Mouse (Mus musculus) adrenal gland, adult 8-10 months (tissue): Measurements from ENCODE around the gene Nde1. TPM values are rescaled to one million over a fixed set of nuclear protein-coding genes. Genes with fewer than 3 reads are reported as not detected.
"Not testable (repeated sequence)": the region's sequence is repeated elsewhere in the genome, so short reads cannot be mapped to it uniquely, and the experiment has no call there.

Source experiments
- DNase-seq: peaks from one replicate; pipeline ENCODE4 v3.0.0; 2022
- total RNA-seq, 4 experiments: library from RNA; stranded (reverse); gene quantifications; 2 replicates each; pipeline ENCODE4 v1.2.4; 2022

The Nde1 gene
- 10 to 100 TPM; 39.9 to 69.3 (median 52.3) TPM for total RNA-seq

DNA sequence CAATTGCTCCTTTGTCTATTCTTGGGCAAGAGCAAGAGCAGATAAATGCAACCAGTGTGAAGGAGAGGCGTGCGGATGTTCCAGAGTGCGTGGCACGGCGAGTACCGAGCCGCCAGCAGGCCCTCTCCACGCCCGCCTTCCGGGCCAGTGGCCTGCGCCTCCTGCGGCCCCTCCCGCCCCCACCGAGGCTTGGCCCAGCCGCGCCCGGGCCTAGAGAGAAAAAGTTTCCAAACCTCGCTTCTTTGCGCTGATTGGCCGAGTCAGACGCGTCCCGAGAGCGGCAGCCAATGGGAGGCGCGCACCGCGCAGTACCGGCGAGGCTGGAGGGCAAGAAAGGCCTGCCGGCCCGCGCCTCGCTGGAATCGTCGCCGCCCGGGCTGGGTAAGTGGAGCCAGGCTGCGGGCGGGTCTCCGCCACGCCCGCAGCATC, at the start of gene Nde1, which contains the start of gene Marf1:
Gene Nde1, plus strand, starts transcription at position 288 of the 429 bp plus-strand sequence.
Gene Marf1, minus strand, starts transcription at position 364 of the 429 bp plus-strand sequence.
- DNase-seq, result peak; percentile 89

DNA sequence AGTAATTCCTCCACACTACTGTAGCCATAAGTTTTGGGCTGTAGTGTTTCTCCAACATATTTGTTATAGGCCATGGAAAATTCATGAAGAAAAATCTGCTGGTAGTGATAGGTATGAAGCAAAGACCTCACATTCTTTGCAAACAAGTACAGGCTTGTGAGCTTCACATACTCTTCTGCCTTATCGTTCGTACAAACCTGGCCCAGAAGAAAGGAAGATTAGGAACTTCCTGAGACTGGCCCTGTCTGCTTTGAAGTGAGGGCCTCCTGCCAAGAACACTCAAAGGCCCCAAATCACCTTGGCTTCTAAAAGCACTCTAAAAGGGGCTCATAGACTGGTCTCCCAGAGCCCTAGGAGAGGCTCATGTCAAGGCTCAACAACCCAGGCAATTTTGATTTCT, 45.8 kb upstream of the Nde1 start:
- no peak for DNase-seq

DNA sequence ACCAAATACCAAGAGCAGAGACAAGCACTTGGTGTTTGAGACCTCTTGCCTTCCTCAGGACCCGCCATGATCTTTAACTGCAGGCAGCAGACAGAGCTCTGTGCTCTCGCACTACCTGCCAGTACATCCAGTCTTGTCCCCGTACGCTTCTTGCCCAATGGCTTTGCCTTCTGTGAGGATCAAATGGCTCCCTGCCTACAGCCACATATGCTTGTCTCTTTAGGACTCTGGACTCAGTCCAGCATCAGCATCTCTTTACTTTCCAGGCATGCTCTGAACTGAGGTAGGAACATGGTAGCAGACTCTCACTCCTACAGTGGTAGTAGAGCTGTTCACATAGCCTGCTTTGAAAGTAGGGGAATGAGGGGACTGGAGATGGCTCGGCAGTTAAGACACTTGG, 42.1 kb upstream of the Nde1 start:
- DNase-seq, result no peak

GRCm38 (mm10) chr16:14121563-14121962, 41.5 kb upstream of the Nde1 start:
- no peak for DNase-seq

DNA sequence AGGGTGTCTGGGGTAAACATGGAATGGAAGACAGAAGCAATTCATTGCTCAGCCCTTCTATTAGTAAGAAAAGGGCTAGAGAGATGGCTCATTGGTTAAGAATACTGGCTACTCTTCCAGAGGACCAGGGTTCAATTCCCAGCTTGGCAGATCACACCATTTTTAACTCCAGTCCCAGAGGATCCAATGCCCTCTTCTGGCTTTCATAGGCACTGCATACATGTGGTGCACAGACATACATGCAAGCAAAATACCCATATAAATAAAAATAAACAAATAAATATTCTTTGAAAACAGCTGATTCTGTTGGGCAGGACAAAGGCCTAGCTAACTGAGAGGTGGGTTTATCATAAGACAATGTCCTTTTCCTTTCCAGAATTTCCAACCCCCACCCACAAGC, 40.5 kb upstream of the Nde1 start:
- no peak for DNase-seq

GRCm38 (mm10) chr16:14123901-14124300, 39.2 kb upstream of the Nde1 start:
- no peak for DNase-seq

DNA sequence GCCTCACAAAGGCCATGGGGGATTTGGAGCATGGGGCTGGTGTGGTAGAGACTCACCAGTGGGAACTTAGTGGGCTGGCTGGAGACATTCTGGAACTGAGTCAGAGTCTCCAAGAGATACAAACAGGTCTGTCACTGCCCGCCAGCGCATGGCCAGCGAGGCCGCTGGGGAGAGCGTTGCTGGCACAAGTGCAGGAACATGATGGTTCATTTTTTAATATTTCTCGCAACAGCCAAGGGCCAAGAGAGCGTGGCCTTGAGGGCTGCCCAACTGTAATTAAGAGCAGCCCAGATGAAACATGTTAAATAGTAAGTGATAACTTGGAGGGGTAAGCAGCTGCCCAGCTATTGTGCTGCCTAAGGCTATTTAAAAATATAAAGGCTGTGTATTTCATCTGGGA, 38.4 kb upstream of the Nde1 start:
- DNase-seq, result peak; percentile 80

- no peak for DNase-seq
These were observed 37.8 kb upstream of the Nde1 start for GRCm38 (mm10) chr16:14125253-14125652.

- no peak for DNase-seq
These were observed 34.1 kb upstream of the Nde1 start for GRCm38 (mm10) chr16:14128977-14129376.

GRCm38 (mm10) chr16:14130796-14131195, 32.3 kb upstream of the Nde1 start:
- no peak for DNase-seq

- DNase-seq, result no peak
These were observed 31.7 kb upstream of the Nde1 start for GRCm38 (mm10) chr16:14131376-14131775.

GRCm38 (mm10) chr16:14131838-14132237, 31.2 kb upstream of the Nde1 start:
- DNase-seq, result peak; percentile 89

DNA sequence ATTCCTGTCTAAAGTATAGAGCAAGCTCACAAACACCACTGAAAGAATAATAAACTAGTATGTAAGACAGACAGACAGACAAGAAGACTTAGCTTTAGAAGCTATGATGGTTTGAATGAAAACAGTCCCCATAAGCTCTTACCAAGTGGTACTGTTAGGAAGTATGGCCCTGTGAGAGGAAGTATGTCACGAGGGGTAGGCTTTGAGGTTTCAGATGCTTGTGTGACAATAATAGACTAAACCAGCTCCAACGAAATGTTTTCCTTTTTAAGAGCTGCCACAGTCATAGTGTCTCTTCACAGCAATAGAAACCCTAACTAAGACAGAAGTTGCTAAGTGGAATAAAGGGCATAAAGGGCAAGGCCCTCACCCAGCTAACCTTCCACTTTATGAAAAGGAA, 28.1 kb upstream of the Nde1 start:
- DNase-seq, result no peak

DNA sequence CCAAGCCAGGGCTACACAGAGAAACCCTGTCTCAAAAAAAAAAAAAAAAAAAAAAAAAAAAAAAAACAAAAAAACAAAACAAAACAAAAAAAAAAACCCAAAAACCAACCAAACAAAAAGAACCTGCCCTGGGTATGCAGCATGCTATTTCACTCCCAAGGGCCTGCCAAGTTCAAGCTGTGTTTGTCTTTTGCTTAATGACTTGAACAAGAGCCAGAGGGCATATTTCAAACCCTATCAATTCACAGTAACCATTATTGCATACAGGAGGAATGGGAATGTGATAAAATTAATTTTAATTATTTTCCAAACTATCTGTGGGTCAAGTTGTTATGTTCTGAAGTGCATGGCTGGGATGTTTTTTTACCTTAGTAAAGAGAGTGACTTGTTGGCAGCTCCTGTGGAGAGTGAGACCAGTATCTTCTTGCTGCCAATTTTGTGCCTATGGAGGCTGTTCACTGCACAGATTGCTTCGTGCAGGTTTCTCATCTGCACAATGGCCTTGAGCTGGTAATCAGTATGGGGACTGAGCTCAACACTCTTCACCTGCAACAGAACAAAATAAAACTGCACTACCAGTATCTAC, 25.0 kb upstream of the Nde1 start:
- no peak for DNase-seq

DNA sequence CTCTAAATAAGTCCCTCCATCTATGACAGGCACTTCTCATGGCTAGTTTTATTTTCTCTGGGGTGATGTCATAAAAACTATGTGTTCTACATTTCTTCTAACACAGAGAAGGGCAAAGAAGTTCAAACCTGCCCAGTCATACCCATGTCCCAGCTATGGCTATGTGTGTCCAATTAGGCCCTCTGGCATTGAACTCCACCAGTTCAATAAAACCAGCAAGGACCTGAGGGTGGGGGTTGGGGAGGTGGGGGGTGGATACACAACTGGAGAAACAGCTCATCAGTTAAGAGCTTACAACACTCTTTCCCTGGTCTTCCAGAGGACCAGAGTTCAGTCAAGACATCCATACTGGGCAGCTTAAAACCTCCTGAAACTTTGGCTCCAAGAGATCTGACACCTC, 24.0 kb upstream of the Nde1 start:
- DNase-seq, result no peak

GRCm38 (mm10) chr16:14143298-14143697, 19.8 kb upstream of the Nde1 start:
- DNase-seq, result no peak

DNA sequence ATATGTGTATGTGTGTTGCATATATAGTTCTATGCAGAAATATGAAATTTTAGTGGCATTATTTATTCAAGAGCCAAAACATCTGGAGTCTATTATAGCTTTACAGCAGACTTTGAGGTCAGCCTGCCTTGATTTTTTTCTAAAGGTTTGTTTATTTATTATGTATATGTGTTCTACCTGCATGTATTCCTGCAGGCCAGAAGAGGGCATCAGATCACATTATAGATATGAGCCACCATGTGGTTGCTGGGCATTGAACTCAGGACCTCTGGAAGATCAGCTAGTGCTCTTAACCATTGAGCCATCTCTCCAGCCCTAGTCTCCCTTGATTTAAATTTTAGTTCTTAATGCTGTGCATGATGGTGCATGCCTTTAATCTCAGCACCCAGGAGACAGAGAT, 15.4 kb upstream of the Nde1 start:
- DNase-seq, result no peak

DNA sequence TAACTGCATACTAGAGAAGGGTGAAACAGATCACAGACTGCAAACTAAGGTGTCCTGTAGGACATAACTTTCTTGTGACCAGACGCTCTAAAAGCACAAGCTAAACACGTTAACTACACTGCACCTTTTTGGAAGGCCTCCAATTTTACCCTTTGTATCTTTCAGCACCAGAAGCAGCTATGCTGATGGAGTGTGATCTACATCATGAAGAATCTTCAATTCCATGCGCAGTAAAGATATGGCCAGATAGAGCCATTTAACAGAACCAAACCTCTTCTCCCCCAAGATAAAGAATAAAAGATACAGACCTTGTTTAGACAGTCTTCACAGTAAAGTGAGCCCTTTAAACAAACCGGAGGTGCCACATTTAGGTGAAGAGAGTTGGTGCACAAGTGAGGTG, 11.4 kb upstream of the Nde1 start:
- no peak for DNase-seq

DNA sequence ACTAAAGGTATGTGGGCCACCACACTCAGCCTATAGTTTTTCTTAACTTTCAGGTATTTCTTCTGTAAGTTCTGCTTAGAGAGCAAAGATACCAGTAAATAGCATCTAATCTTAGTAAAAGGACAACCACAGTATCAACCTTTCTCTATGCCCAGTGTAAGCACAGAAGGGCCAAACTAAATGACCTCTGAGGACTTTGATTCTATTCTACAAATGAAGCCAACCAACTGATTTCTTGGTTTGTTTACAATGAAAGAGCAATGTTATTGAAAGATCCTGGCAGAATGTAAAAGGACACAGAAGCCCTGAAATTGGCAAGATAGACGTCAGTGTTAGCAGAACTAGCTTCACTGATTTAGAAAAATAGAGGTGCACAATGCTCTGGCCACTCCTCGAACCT, 7.4 kb upstream of the Nde1 start:
- DNase-seq, result not testable (repeated sequence)

DNA sequence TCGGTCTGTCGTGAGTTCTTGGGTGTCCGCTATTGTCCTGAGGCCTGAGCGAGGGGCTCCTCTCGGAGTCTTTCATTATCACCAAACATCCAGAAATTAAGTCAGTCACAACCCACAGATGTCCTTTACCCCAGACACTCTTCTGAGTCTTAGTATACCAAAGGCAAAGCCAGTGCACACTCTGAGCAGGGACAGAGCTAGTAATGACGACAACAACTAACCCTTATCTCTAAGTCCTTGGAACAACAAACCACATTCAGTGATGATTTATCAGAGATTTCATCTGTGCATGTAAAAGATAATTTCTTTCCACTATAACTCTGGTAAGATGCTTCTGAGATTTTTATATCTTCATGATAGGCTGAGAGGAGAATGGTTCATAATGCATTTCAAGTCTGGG, 6.8 kb upstream of the Nde1 start:
- DNase-seq, result peak; percentile 53

DNA sequence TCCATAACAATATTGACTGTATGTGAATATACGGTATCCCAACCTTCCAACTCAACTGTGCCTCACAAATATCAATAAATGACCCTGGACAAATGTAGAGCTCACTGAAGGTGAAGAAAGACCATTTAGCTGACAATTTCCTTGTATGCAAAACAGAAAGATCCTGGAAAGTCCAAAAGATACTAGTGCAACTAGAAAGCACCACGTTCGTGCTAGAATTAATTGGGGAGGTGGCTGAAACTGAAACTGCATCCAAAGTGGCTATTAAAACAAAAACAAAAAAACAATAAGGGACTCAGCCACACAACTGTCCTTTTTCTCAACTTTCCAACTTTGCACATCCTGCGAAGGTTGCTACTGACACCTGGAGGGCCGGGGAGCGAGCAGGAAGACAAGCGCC, 4.5 kb upstream of the Nde1 start:
- no peak for DNase-seq

GRCm38 (mm10) chr16:14158936-14159745, 3.9 kb upstream of the Nde1 start:
- peak; percentile 99 for DNase-seq

- DNase-seq, result peak; percentile 72
These were observed 3.3 kb upstream of the Nde1 start for GRCm38 (mm10) chr16:14159746-14160131.

DNA sequence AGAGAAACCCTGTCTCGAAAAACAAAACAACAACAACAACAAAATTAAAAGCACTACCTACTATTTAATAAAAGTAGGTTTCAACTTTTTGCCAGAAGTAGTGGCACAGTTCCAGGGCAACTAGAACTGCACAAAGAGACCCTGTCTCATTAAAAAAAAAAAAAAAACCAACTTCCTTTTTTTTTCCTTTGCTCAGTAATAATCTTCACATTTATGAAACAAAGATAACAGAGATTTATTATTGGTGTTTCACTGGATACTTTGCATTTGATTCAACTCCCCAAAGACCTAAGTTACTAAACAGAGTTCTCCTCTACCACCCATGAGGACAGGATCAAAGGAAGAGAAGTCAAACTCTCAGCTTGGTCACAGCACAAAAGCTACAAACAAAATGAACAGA, 2.1 kb upstream of the Nde1 start:
- no peak for DNase-seq
